Mouse (Mus musculus): ENCODE data around the gene Gm20662.

Gm20662 gene

GRCm38 (mm10) chr9:108094184-108094941 lies 98.2 kb downstream of the Gm20662 start, which contains the start of gene Apeh:
Gene Apeh, minus strand, starts transcription at chr9:108094606.
- peak; percentile 98 for DNase-seq
